Mouse (Mus musculus) MEL (cell line): Measurements from ENCODE around the gene Ppm1e. TPM values are rescaled to one million over a fixed set of nuclear protein-coding genes. Genes with fewer than 3 reads are reported as not detected.

ENCODE experiments used
- DNase-seq: peaks from one replicate; pipeline ENCODE4 v3.0.0; 2011; ENCODE audit warnings: low read depth, low spot score
- H3K27ac ChIP-seq: 2 replicates; pipeline ENCODE4 v1.5.1; 2012; ENCODE audit warnings: low read depth, mild to moderate bottlenecking, control low read depth, low read length, moderate library complexity; ENCODE audit not compliant: control insufficient read depth
- H3K27me3 ChIP-seq, 2 experiments: fragments of 150-350 bp in 1 of 2; sonication (generic) in 1 of 2; 2 replicates each; pipeline ENCODE4 v1.6.1; 2012; ENCODE audit warnings: low read length in 2 of 2, mild to moderate bottlenecking in 2 of 2, improper control_type of control experiment in 1 of 2, moderate library complexity in 1 of 2; ENCODE audit not compliant: insufficient read depth in 2 of 2, control insufficient read depth in 1 of 2
- H3K36me3 ChIP-seq, 2 experiments: 2 replicates each; pipeline ENCODE4 v1.6.1; 2012 to 2014; ENCODE audit warnings: low read length in 2 of 2, improper control_type of control experiment in 1 of 2, inconsistent platforms in 1 of 2, mild to moderate bottlenecking in 1 of 2; ENCODE audit not compliant: insufficient read depth in 2 of 2, control insufficient read depth in 1 of 2
- H3K4me1 ChIP-seq, 2 experiments: fragments of 150-350 bp in 1 of 2; sonication (generic) in 1 of 2; 2 replicates each; pipeline ENCODE4 v1.6.1; 2012; ENCODE audit warnings: low read length in 2 of 2, improper control_type of control experiment in 1 of 2, mild to moderate bottlenecking in 1 of 2; ENCODE audit not compliant: insufficient read depth in 2 of 2, control insufficient read depth in 1 of 2
- H3K4me3 ChIP-seq, 2 experiments: fragments of 150-350 bp in 1 of 2; sonication (generic) in 1 of 2; 2 replicates each; pipeline ENCODE4 v1.5.1; 2012; ENCODE audit warnings: low read depth in 2 of 2, low read length in 2 of 2, mild to moderate bottlenecking in 2 of 2, moderate library complexity in 2 of 2, control low read depth in 1 of 2, improper control_type of control experiment in 1 of 2; ENCODE audit not compliant: control insufficient read depth in 1 of 2, insufficient read depth in 1 of 2
- H3K79me2 ChIP-seq: 2 replicates; pipeline ENCODE4 v1.6.1; 2012; ENCODE audit warnings: mild to moderate bottlenecking, low read length, moderate library complexity; ENCODE audit not compliant: control insufficient read depth, poor library complexity, insufficient read depth
- H3K9ac ChIP-seq: 2 replicates; pipeline ENCODE4 v1.6.1; 2012; ENCODE audit warnings: low read depth, mild to moderate bottlenecking, control low read depth, low read length, moderate library complexity; ENCODE audit not compliant: control insufficient read depth, poor library complexity, severe bottlenecking
- H3K9me3 ChIP-seq: fragments of 150-350 bp; sonication (generic); replicated peaks from 2 replicates; pipeline ENCODE4 v1.6.1; 2012; ENCODE audit warnings: mild to moderate bottlenecking, low read length, improper control_type of control experiment, moderate library complexity; ENCODE audit not compliant: insufficient read depth
- BHLHE40 ChIP-seq: IDR thresholded peaks from 2 replicates; pipeline ENCODE4 v1.6.1; 2012; ENCODE audit warnings: low read depth, mild to moderate bottlenecking, inconsistent platforms, low read length, improper control_type of control experiment, borderline replicate concordance
- ETS1 ChIP-seq: IDR thresholded peaks from 2 replicates; pipeline ENCODE4 v1.6.1; 2012; ENCODE audit warnings: low read depth, mild to moderate bottlenecking, inconsistent platforms, low read length, improper control_type of control experiment, moderate library complexity
- GATA1 ChIP-seq: IDR thresholded peaks from 2 replicates; pipeline ENCODE4 v1.6.1; 2011; ENCODE audit warnings: low read depth, low read length, improper control_type of control experiment
- HCFC1 ChIP-seq: IDR thresholded peaks from 2 replicates; pipeline ENCODE4 v1.6.1; 2012; ENCODE audit warnings: low read depth, mild to moderate bottlenecking, inconsistent platforms, low read length, improper control_type of control experiment, moderate library complexity
- JUND ChIP-seq: IDR thresholded peaks from 2 replicates; pipeline ENCODE4 v1.6.1; 2011; ENCODE audit warnings: low read depth, mild to moderate bottlenecking, improper control_type of control experiment, low read length
- KAT2A ChIP-seq: conservative IDR thresholded peaks from 2 replicates; pipeline ENCODE4 v1.6.1; 2012; ENCODE audit warnings: low read depth, low read length, improper control_type of control experiment, inconsistent platforms
- MXI1 ChIP-seq: IDR thresholded peaks from 2 replicates; pipeline ENCODE4 v1.6.1; 2011; ENCODE audit warnings: mild to moderate bottlenecking, low read depth, low read length, improper control_type of control experiment
- MYB ChIP-seq: IDR thresholded peaks from 2 replicates; pipeline ENCODE4 v1.6.1; 2011; ENCODE audit warnings: mild to moderate bottlenecking, low read depth, low read length, improper control_type of control experiment
- MYC ChIP-seq: IDR thresholded peaks from 2 replicates; pipeline ENCODE4 v1.6.1; 2011; ENCODE audit warnings: low read depth, mild to moderate bottlenecking, low read length, improper control_type of control experiment, moderate library complexity
- POLR2A ChIP-seq, 2 experiments: IDR thresholded peaks; 2 replicates each; pipeline ENCODE4 v1.6.1; 2011 to 2012; ENCODE audit warnings: low read length in 2 of 2, mild to moderate bottlenecking in 2 of 2, control low read depth in 1 of 2, improper control_type of control experiment in 1 of 2, low read depth in 1 of 2, moderate library complexity in 1 of 2; ENCODE audit not compliant: control insufficient read depth in 1 of 2, insufficient read depth in 1 of 2, poor library complexity in 1 of 2
- RCOR1 ChIP-seq: IDR thresholded peaks from 2 replicates; pipeline ENCODE4 v1.6.1; 2012; ENCODE audit warnings: low read depth, mild to moderate bottlenecking, inconsistent platforms, low read length, improper control_type of control experiment
- UBTF ChIP-seq: IDR thresholded peaks from 2 replicates; pipeline ENCODE4 v1.6.1; 2012; ENCODE audit warnings: low read depth, mild to moderate bottlenecking, inconsistent platforms, low read length, improper control_type of control experiment, moderate library complexity, borderline replicate concordance; ENCODE audit not compliant: insufficient read depth
- USF1 ChIP-seq: IDR thresholded peaks from 2 replicates; pipeline ENCODE4 v1.6.1; 2014; ENCODE audit warnings: low read depth, mild to moderate bottlenecking, inconsistent platforms, low read length, improper control_type of control experiment, moderate library complexity
- ZMIZ1 ChIP-seq: IDR thresholded peaks from 2 replicates; pipeline ENCODE4 v1.6.1; 2012; ENCODE audit warnings: low read depth, mild to moderate bottlenecking, inconsistent platforms, low read length, improper control_type of control experiment, moderate library complexity
- polyA plus RNA-seq, 2 experiments: library from polyadenylated mRNA; stranded (reverse) in 1 of 2; unstranded in 1 of 2; fragments of >175 nt in 1 of 2; fragments of >200 nt in 1 of 2; gene quantifications; 2 replicates each; pipeline versions ENCODE4 v1.2.1 to v1.2.4; 2012; ENCODE audit warnings: low replicate concordance in 2 of 2, low read depth in 1 of 2; ENCODE audit not compliant: insufficient read length in 2 of 2, insufficient read depth in 1 of 2, missing spikeins in 1 of 2
- total RNA-seq: library from RNA; depleted of rRNA; stranded (reverse); fragments of 300-350 nt; gene quantifications from 2 replicates; pipeline ENCODE4 v1.2.3, GENCODE M21; 2012

The Ppm1e gene
- total and polyA plus RNA-seq, 3 experiments = 1.3 to 2.8 TPM; not detected in 1

DNA sequence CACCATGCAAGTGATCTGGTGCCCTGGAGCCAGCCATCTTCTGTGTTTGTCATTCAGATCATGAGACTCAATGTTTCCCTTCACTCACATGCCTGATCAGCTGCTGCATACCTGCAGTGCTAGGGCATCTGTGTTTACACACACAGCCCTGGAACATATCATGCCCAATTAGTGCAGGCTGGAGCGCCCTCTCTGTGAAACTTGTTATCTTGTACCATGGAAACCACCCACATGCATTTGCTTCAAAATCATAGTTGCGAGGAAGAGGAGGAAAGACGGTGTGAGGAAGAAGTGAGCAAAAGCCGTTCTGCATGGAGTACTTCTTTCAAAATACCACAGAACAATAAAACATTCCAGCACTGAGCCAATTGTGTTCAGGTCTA, 118.0 kb downstream of the Ppm1e start:
- no peak for DNase-seq
- no peaks in the 10 kb centered on the region; a peak in 1 of 4 replicates for H3K36me3 ChIP-seq

DNA sequence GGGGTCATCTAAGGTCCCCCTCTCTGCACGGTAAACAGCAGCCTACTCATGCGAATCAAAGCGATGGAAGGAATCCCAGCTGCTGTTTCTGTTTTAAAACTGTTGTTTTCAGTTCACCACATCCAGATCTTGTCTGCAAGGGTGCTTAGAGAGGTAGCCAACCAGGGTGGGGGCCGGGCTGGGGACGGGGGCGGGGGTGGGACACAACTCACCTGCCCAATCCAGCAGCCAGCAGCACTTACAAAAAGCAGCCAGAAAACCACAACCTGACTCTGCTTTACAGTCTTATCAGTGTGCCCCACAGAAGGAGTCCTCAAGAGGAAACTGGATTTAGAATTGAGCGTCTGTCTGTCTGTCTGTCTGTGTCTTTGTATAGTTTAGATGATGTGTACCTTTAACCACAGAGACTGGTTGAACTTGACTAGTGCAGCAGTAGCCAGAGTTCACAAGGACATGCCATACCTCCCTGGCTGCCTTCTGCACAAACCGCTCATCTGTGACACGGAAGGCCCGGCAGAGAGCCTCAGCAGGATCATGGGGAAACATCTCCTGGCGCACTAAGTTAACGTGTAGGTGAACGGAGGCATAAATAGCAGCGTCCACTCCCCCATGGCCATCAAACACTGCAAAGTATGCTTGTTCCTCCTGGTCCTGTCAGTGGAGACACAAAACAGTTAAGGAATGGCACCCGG, 118.5 kb downstream of the Ppm1e start:
- Histone ChIP-seq H3K9ac (no peak overlapping the region), H3K27ac (no peak overlapping the region), H3K4me3 (no peak overlapping the region), H3K4me1 (no peaks in the 10 kb centered on the region), H3K36me3 (no peaks in the 10 kb centered on the region; a peak in 1 of 4 replicates), H3K79me2 (no peaks in the 10 kb centered on the region), H3K27me3 (no peaks in the 10 kb centered on the region), H3K9me3 (no peaks in the 10 kb centered on the region)
- no peak for TF ChIP-seq ZMIZ1
- no peak for TF ChIP-seq KAT2A
- TF ChIP-seq BHLHE40 = no peak
- no peak for TF ChIP-seq HCFC1
- no peak for TF ChIP-seq MXI1
- TF ChIP-seq MYC = no peak
- TF ChIP-seq RCOR1 = 0 out of 2 replicates have a peak, but pooled peaks have one; percentile 22
- no peak for TF ChIP-seq USF1
- no peak for TF ChIP-seq MYB
- TF ChIP-seq ETS1 = no peak
- no peak for TF ChIP-seq UBTF
- 0 out of 2 replicates have a peak, but pooled peaks have one; percentile 16 for TF ChIP-seq GATA1
- TF ChIP-seq POLR2A (IDR thresholded peaks at IDR 0.05; ENCODE audit: control insufficient read depth in 1 of 2, insufficient read depth in 1 of 2, low read depth in 1 of 2, low read length in 2 of 2, poor library complexity in 1 of 2) = no peak
- DNase-seq = peak; percentile 23

More for the DNA sequence above, 118.0 kb downstream of the Ppm1e start:
- H3K4me1 ChIP-seq = no peaks in the 10 kb centered on the region
- H3K9ac ChIP-seq = no peak overlapping the region
- H3K9me3 ChIP-seq = no peaks in the 10 kb centered on the region
- no peaks in the 10 kb centered on the region for H3K27me3 ChIP-seq
- no peak overlapping the region for H3K27ac ChIP-seq
- H3K4me3 ChIP-seq = no peak overlapping the region
- TF ChIP-seq JUND = no peak
- no peaks in the 10 kb centered on the region for H3K79me2 ChIP-seq
